Mouse (Mus musculus) megakaryocyte, embryonic 14.5 days (primary cell): ENCODE measurements at regions not wholly inside any gene's neighbourhood (a gene's known extent, or its start where the extent isn't known, plus 50 kb on each side); places are given as distances from the start of the nearest gene placed in this dataset.

ENCODE experiments used
- FLI1 ChIP-seq: IDR thresholded peaks from 2 replicates; pipeline ENCODE4 v1.6.1; 2012; ENCODE audit warnings: low read length, inconsistent platforms, mixed read lengths
- GATA1 ChIP-seq: IDR thresholded peaks from 3 replicates; pipeline ENCODE4 v1.6.1; 2012; ENCODE audit warnings: mixed read lengths, low read length, inconsistent platforms, borderline replicate concordance

GRCm38 (mm10) chr16:92920947-92921346 lies 95.0 kb upstream of the Runx1 start:
- no peak for TF ChIP-seq GATA1
- TF ChIP-seq FLI1 = no peak
